Mouse (Mus musculus) limb, embryonic 11.5 days (tissue): ENCODE data around the gene Gm45062. TPM values are rescaled to one million over a fixed set of nuclear protein-coding genes. Genes with fewer than 3 reads are reported as not detected.

Source experiments
- ATAC-seq: fragments of 200-750 bp; cut with Nextera tagmentation; 2 replicates; pipeline ENCODE4 v1.8.0; 2017; ENCODE audit warnings: low read depth; ENCODE audit not compliant: insufficient number of reproducible peaks, low FRiP score, low TSS enrichment
- DNase-seq: peaks from one replicate; pipeline ENCODE4 v3.0.0-alpha.2; 2015; ENCODE audit warnings: low spot score
- H3K27ac ChIP-seq: fragments of 300-500 bp; sonication (generic); replicated peaks from 2 replicates; pipeline ENCODE4 v1.5.1; 2014; ENCODE audit warnings: low read depth, mild to moderate bottlenecking, low read length
- H3K27me3 ChIP-seq: fragments of 300-500 bp; sonication (generic); 2 replicates; pipeline ENCODE4 v1.6.1; 2014; ENCODE audit warnings: mild to moderate bottlenecking, low read length, mixed read lengths; ENCODE audit not compliant: control insufficient read depth, insufficient read depth
- H3K36me3 ChIP-seq: fragments of 300-500 bp; sonication (generic); 2 replicates; pipeline ENCODE4 v1.6.1; 2014; ENCODE audit warnings: mild to moderate bottlenecking, low read length, moderate library complexity, mixed read lengths; ENCODE audit not compliant: control insufficient read depth, insufficient read depth
- H3K4me1 ChIP-seq: fragments of 300-500 bp; sonication (generic); 2 replicates; pipeline ENCODE4 v1.6.1; 2014; ENCODE audit warnings: low read length, mixed read lengths; ENCODE audit not compliant: control insufficient read depth, insufficient read depth
- H3K4me2 ChIP-seq: fragments of 300-500 bp; sonication (generic); 2 replicates; pipeline ENCODE4 v1.6.1; 2014; ENCODE audit warnings: low read depth, mild to moderate bottlenecking, moderate library complexity; ENCODE audit not compliant: severe bottlenecking
- H3K4me3 ChIP-seq: fragments of 300-500 bp; sonication (generic); 2 replicates; pipeline ENCODE4 v1.5.1; 2014; ENCODE audit warnings: low read depth, low read length
- H3K9ac ChIP-seq: fragments of 300-500 bp; sonication (generic); 2 replicates; pipeline ENCODE4 v1.6.1; 2014; ENCODE audit warnings: mild to moderate bottlenecking, low read length
- H3K9me3 ChIP-seq: fragments of 300-500 bp; sonication (generic); 2 replicates; pipeline ENCODE4 v1.6.1; 2016; ENCODE audit warnings: low read length; ENCODE audit not compliant: control insufficient read depth
- WGBS: fragments of 180-500 bp; shearing (Covaris S2); extraction: QIAGEN DNeasy Blood & Tissue Kit; methylation state at CpG from one replicate; pipeline ENCODE4 v1.1.7; 2014; 5-methylcytosine and 5-hydroxymethylcytosine counted together
- polyA plus RNA-seq: library from polyadenylated mRNA; unstranded; fragments of >200 nt; fragmentation: Nextera tagmentation; extraction: Ambion mirVana; gene quantifications from 2 replicates; pipeline ENCODE4 v1.2.1, GENCODE M21; 2014

Gm45062 gene
- polyA plus RNA-seq, 1 experiment from 2014 or later, result 16.1 TPM

GRCm38 (mm10) chr6:8367675-8368074, 108.4 kb downstream of the Gm45062 start:
- WGBS, result 94% methylated on average over 4 of the region's 4 CpGs
- Histone ChIP-seq H3K4me1 (no peaks in the 10 kb centered on the region), H3K4me3 (no peak overlapping the region), H3K27ac (no peak overlapping the region), H3K9me3 (no peaks in the 10 kb centered on the region), H3K9ac (no peak overlapping the region), H3K27me3 (no peaks in the 10 kb centered on the region), H3K36me3 (no peaks in the 10 kb centered on the region), H3K4me2 (no peak overlapping the region)
- no peak for ATAC-seq
- no peak for DNase-seq

GRCm38 (mm10) chr6:8368198-8368864, 109.1 kb downstream of the Gm45062 start:
- ATAC-seq, result no peak
- 74% methylated on average over 2 of the region's 2 CpGs for WGBS

DNA sequence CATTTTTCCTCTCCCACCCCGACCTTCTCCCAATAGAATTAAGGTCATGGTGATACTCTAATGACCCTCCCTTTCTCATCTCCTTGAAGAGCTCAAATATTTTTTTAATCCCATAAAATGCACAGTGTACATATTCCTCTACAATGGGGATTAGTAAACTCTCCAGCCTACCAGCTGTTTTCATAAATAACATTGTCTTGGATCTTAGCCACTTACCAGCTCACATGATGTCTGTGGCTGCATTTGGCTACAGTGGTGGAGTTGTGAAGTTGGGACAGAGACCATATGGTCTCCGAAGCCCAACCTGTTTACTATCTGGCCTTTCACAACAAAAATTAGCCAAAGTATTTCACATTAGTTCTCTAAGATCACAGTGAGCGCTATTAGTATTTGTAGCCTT, 111.4 kb downstream of the Gm45062 start:
- no peaks in the 10 kb centered on the region for H3K9me3 ChIP-seq
- no peak overlapping the region for H3K9ac ChIP-seq
- DNase-seq (no peak), ATAC-seq (no peak)
- H3K27ac ChIP-seq, result no peak overlapping the region
- H3K4me2 ChIP-seq, result no peak overlapping the region
- no peaks in the 10 kb centered on the region for H3K4me1 ChIP-seq
- no peak overlapping the region for H3K4me3 ChIP-seq
- H3K36me3 ChIP-seq, result no peaks in the 10 kb centered on the region
- no peaks in the 10 kb centered on the region for H3K27me3 ChIP-seq
- 79% methylated on average over 3 of the region's 3 CpGs for WGBS

More at GRCm38 (mm10) chr6:8368198-8368864, 109.1 kb downstream of the Gm45062 start:
- H3K4me1 ChIP-seq, result no peaks in the 10 kb centered on the region
- H3K9me3 ChIP-seq, result no peaks in the 10 kb centered on the region
- no peak overlapping the region for H3K27ac ChIP-seq
- H3K27me3 ChIP-seq, result no peaks in the 10 kb centered on the region
- no peak for DNase-seq
- H3K36me3 ChIP-seq, result no peaks in the 10 kb centered on the region
- H3K4me3 ChIP-seq, result no peak overlapping the region
- H3K4me2 ChIP-seq, result no peak overlapping the region
- no peak overlapping the region for H3K9ac ChIP-seq

DNA sequence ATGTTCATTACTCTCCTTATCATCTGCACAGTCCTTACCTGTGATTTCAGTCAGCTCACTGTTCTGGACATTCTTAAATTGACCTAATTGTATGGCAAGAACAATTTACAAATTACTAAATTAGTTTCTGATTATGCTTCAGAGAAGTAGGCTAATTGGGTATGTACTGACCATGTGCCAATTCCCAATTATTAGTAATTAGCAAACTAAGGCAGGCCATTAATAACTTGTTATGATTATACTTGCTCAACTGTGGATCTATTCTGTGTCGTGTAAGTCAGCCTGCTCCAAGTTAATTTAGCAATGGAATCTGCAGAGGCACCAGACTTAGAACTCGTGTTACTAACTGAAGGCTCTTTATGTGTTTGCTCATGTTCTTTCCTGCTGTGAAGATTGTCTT, 113.8 kb downstream of the Gm45062 start:
- Histone ChIP-seq H3K4me1 (no peaks in the 10 kb centered on the region), H3K9ac (no peak overlapping the region), H3K36me3 (no peaks in the 10 kb centered on the region), H3K4me2 (no peak overlapping the region), H3K4me3 (no peak overlapping the region), H3K27me3 (no peaks in the 10 kb centered on the region), H3K9me3 (no peaks in the 10 kb centered on the region), H3K27ac (no peak overlapping the region)
- 70% methylated on average over 2 of the region's 2 CpGs for WGBS
- no peak for DNase-seq
- no peak for ATAC-seq

DNA sequence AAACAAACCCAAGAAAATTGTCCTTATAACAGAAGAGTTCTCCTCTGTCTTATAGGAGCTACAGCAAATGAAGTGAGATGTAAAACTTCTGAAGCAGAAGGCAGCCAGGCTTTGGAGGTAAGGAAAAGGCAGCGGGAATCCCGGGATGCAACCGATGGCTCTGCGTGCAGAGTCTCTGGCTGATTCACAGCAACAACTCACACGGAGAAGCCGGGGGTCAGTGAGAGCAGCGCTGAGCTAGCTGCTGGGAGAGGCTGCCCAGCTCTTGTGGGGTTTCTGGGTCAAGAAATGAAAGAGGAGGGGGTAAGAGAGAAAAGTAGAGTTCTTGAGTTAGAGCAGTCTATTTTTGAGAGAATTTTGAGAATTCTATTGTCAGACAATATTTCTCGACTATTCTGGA, 114.6 kb downstream of the Gm45062 start:
- WGBS, result 67% methylated on average over 8 of the region's 8 CpGs
- Histone ChIP-seq H3K4me1 (no peaks in the 10 kb centered on the region), H3K4me2 (no peak overlapping the region), H3K36me3 (no peaks in the 10 kb centered on the region), H3K27me3 (no peaks in the 10 kb centered on the region), H3K9ac (no peak overlapping the region), H3K9me3 (no peaks in the 10 kb centered on the region), H3K27ac (no peak overlapping the region), H3K4me3 (no peak overlapping the region)
- ATAC-seq (no peak), DNase-seq (no peak)

- Histone ChIP-seq H3K4me3 (no peak overlapping the region), H3K27me3 (no peaks in the 10 kb centered on the region), H3K4me2 (no peak overlapping the region), H3K4me1 (no peaks in the 10 kb centered on the region), H3K36me3 (no peaks in the 10 kb centered on the region), H3K9me3 (no peaks in the 10 kb centered on the region), H3K27ac (no peak overlapping the region), H3K9ac (no peak overlapping the region)
- WGBS, result 85% methylated on average over 6 of the region's 6 CpGs
- ATAC-seq (no peak), DNase-seq (no peak)
Observed at GRCm38 (mm10) chr6:8374290-8374689, 115.0 kb downstream of the Gm45062 start.

DNA sequence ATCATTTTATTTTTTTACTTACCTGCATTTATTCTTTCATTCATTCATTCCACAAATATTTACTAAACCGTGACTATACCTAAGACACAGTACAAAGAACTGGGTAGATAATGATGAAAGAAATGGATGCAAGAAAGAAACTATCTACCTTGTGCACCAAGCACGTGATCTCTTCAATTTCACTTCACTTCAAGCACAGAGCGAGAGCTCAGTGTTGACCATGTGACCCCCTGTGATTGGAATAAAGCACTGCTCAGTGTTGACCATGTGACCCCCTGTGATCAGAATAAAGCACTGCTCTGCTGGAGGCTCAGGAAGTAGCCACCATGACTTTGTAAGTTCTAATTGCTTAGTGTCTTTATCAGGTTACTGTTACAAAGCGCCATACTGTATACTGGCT, 115.5 kb downstream of the Gm45062 start:
- Histone ChIP-seq H3K9ac (no peak overlapping the region), H3K27me3 (no peaks in the 10 kb centered on the region), H3K4me2 (no peak overlapping the region), H3K4me1 (no peaks in the 10 kb centered on the region), H3K9me3 (no peaks in the 10 kb centered on the region), H3K4me3 (no peak overlapping the region), H3K27ac (no peak overlapping the region), H3K36me3 (no peaks in the 10 kb centered on the region)
- DNase-seq (no peak), ATAC-seq (no peak)
- WGBS, result 89% methylated on average over 4 of the region's 4 CpGs

DNA sequence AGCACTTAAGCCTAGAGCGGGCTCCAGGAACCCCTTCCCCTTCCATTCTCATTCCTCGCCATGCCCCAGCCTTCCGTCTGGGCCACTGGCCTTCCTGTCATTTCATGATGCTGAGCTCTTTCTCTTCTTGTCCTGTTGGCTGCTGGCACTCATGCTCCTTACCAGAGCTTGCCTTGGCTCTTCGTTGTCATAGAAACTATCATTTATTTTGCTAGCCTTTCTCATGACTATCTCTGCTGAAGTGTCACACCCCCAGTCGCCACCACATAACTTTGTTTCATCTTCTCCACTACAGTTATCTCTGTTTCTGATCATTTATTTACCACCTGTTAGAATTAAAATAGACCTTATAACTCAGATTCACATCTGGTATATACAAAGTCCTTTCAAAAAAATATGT, 117.1 kb downstream of the Gm45062 start:
- 93% methylated on average over 5 of the region's 5 CpGs for WGBS
- no peak overlapping the region for H3K27ac ChIP-seq
- H3K4me3 ChIP-seq, result no peak overlapping the region
- H3K4me2 ChIP-seq, result no peak overlapping the region
- no peak overlapping the region for H3K9ac ChIP-seq
- H3K9me3 ChIP-seq, result no peaks in the 10 kb centered on the region
- H3K27me3 ChIP-seq, result no peaks in the 10 kb centered on the region
- no peak for ATAC-seq
- DNase-seq, result no peak
- no peaks in the 10 kb centered on the region for H3K4me1 ChIP-seq
- H3K36me3 ChIP-seq, result no peaks in the 10 kb centered on the region

- WGBS, result 87% methylated on average over 8 of the region's 8 CpGs
- H3K4me3 ChIP-seq, result no peak overlapping the region
Observed at GRCm38 (mm10) chr6:8377667-8378066, 118.4 kb downstream of the Gm45062 start.

More at GRCm38 (mm10) chr6:8377667-8378066, 118.4 kb downstream of the Gm45062 start:
- H3K4me2 ChIP-seq, result no peak overlapping the region
- DNase-seq, result no peak
- no peaks in the 10 kb centered on the region for H3K4me1 ChIP-seq
- H3K9me3 ChIP-seq, result no peaks in the 10 kb centered on the region
- no peak for ATAC-seq
- H3K9ac ChIP-seq, result no peak overlapping the region
- no peaks in the 10 kb centered on the region for H3K36me3 ChIP-seq
- H3K27ac ChIP-seq, result no peak overlapping the region
- H3K27me3 ChIP-seq, result no peaks in the 10 kb centered on the region
